Mouse (Mus musculus): ENCODE results near the gene Zfp683.

Zfp683 gene

GRCm38 (mm10) chr4:134090521-134091224, 37.0 kb downstream of the Zfp683 start:
- in situ Hi-C loops (cut with MboI, MseI) = loop anchor here (5.0 to 10.0 kb wide), 3 partner anchors 37 to 246 kb away; partner anchors contain the start of gene Sh3bgrl3

- in situ Hi-C loops (cut with MboI, MseI) = loop anchor here (5.0 to 10.0 kb wide), 3 partner anchors 36 to 246 kb away; partner anchors contain the start of gene Sh3bgrl3
These were observed 37.5 kb downstream of the Zfp683 start for GRCm38 (mm10) chr4:134091225-134091529.

GRCm38 (mm10) chr4:134092382-134093288, 39.0 kb downstream of the Zfp683 start:
- in situ Hi-C loops (cut with MboI, MseI) = loop anchor here (5.0 to 10.0 kb wide), 3 partner anchors 35 to 248 kb away; partner anchors contain the start of gene Sh3bgrl3

GRCm38 (mm10) chr4:134094004-134094564, 40.4 kb downstream of the Zfp683 start:
- in situ Hi-C loops (cut with MboI, MseI) = loop anchor here (5.0 to 10.0 kb wide), 3 partner anchors 33 to 249 kb away; partner anchors contain the start of gene Sh3bgrl3

GRCm38 (mm10) chr4:134094923-134095547, 41.4 kb downstream of the Zfp683 start, which contains the start of gene Cd52:
Gene Cd52 (minus strand): TSS chr4:134095082.
- in situ Hi-C loops (cut with MboI, MseI) = loop anchor here (5.0 to 10.0 kb wide), 3 partner anchors 32 to 250 kb away; partner anchors contain the start of gene Sh3bgrl3

GRCm38 (mm10) chr4:134096120-134096519, 42.5 kb downstream of the Zfp683 start:
- in situ Hi-C loops (cut with MboI, MseI) = loop anchor here (10.0 kb wide), 1 partner anchor 251 kb away; no protein-coding TSS in a partner anchor

- in situ Hi-C loops (cut with MboI, MseI) = loop anchor here (10.0 kb wide), 1 partner anchor 252 kb away; no protein-coding TSS in a partner anchor
These were observed 43.5 kb downstream of the Zfp683 start for GRCm38 (mm10) chr4:134097015-134097608.

- in situ Hi-C loops (cut with MboI, MseI) = loop anchor here (10.0 kb wide), 1 partner anchor 254 kb away; no protein-coding TSS in a partner anchor
These were observed 45.0 kb downstream of the Zfp683 start for GRCm38 (mm10) chr4:134098628-134099027.

- in situ Hi-C loops (cut with MboI, MseI) = no loop called here
These were observed 46.6 kb downstream of the Zfp683 start for GRCm38 (mm10) chr4:134100245-134100644.

- in situ Hi-C loops (cut with MboI, MseI) = no loop called here
These were observed 48.5 kb downstream of the Zfp683 start, which contains the start of gene Ubxn11 for GRCm38 (mm10) chr4:134101979-134102741. Gene Ubxn11 (plus strand): TSS chr4:134102570.

GRCm38 (mm10) chr4:134102742-134103119, 49.1 kb downstream of the Zfp683 start:
- in situ Hi-C loops (cut with MboI, MseI) = no loop called here

GRCm38 (mm10) chr4:134106105-134106504, 52.5 kb downstream of the Zfp683 start:
- in situ Hi-C loops (cut with MboI, MseI) = loop anchor here (5.0 kb wide), 1 partner anchor 811 kb away; the partner anchor contains the start of gene Tmem50a

GRCm38 (mm10) chr4:134107730-134108129, 54.1 kb downstream of the Zfp683 start:
- in situ Hi-C loops (cut with MboI, MseI) = loop anchor here (5.0 kb wide), 1 partner anchor 810 kb away; the partner anchor contains the start of gene Tmem50a

- in situ Hi-C loops (cut with MboI, MseI) = loop anchor here (5.0 kb wide), 1 partner anchor 809 kb away; the partner anchor contains the start of gene Tmem50a
These were observed 54.6 kb downstream of the Zfp683 start for GRCm38 (mm10) chr4:134108196-134108595.
